Comparison of ENCODE assay signal across 14 mouse cellular contexts in genomic region chr7:135802598-135803121, GRCm38 (mm10).
DNase-seq lines count a peak whose midpoint lies in the region; ATAC-seq and TF ChIP-seq lines count a peak whose summit lies in the region.
"Had no signal": no experiment of that assay in that cellular context is flagged by ENCODE, and none has a peak within 500 bp of the region (broad histone marks: within the 10 kb centered on the region; RNA-seq: fewer than 3 reads in every experiment).

No protein-coding gene starts in this region.

- H3K4me2 ChIP-seq in kidney, embryonic 16.5 days (replicated peaks; ENCODE audit: low read depth, low read length), result no peak overlapping the region

- no peaks in the 10 kb centered on the region for H3K79me2 ChIP-seq in heart, adult 2 months (replicated peaks; ENCODE audit: control insufficient read depth, insufficient read depth, low read length)

- H3K27me3 ChIP-seq in heart, adult 2 months (ENCODE audit: control insufficient read depth, insufficient read depth, low read length), result no peaks in the 10 kb centered on the region
- H3K27me3 ChIP-seq in kidney, embryonic 16.5 days (ENCODE audit: insufficient read depth, low read length), result no peaks in the 10 kb centered on the region
- H3K27me3 ChIP-seq: Patski had no signal

- no peak for TF ChIP-seq POLR2A in heart, adult 2 months (IDR thresholded peaks at IDR 0.05; ENCODE audit: insufficient read depth, low read depth, low read length)

- intact Hi-C loops in gastrocnemius, postnatal 14 days (cut with DNase I; ENCODE audit: low total_unique reads), result no loop called here
- intact Hi-C loops in gastrocnemius, adult 2 months (cut with DNase I), result no loop called here
- intact Hi-C loops in heart, adult 2 months (cut with DNase I), result no loop called here

- no peak overlapping the region for H3K9ac ChIP-seq in heart, adult 2 months (ENCODE audit: low read depth, low read length)
- no peak overlapping the region for H3K9ac ChIP-seq in kidney, embryonic 16.5 days (replicated peaks; ENCODE audit: low read length)

- no peaks in the 10 kb centered on the region for H3K9me3 ChIP-seq in kidney, embryonic 16.5 days (ENCODE audit: low read length)

- no peak for TF ChIP-seq CTCF in gastrocnemius, adult 2 months (IDR thresholded peaks at IDR 0.05)
- no peak for TF ChIP-seq CTCF in heart, adult 2 months (IDR thresholded peaks at IDR 0.05)

- no peaks in the 10 kb centered on the region for H3K36me3 ChIP-seq in heart, adult 2 months (ENCODE audit: control insufficient read depth, insufficient read depth, low read length)
- H3K36me3 ChIP-seq in kidney, embryonic 16.5 days (ENCODE audit: insufficient read depth, low read length), result no peaks in the 10 kb centered on the region

- no peak overlapping the region for H3K27ac ChIP-seq in gastrocnemius, adult 2 months
- H3K27ac ChIP-seq in heart, adult 2 months, result peak overlapping the region; percentile 51
- H3K27ac ChIP-seq in kidney, embryonic 16.5 days (ENCODE audit: low read length), result no peak overlapping the region

- ATAC-seq in erythroid progenitor cell, adult 5-6 weeks (replicated peaks; ENCODE audit: low FRiP score, poor library complexity, severe bottlenecking), result no peak
- ATAC-seq in kidney, embryonic 16.5 days (ENCODE audit: low FRiP score, low TSS enrichment), result no peak
- ATAC-seq: Patski had no signal

- H3K4me3 ChIP-seq in gastrocnemius, adult 2 months, result no peak overlapping the region
- no peak overlapping the region for H3K4me3 ChIP-seq in heart, adult 2 months
- no peak overlapping the region for H3K4me3 ChIP-seq in kidney, embryonic 16.5 days (ENCODE audit: low read length)
- H3K4me3 ChIP-seq: erythroblast, embryonic 14.5 days; myocyte had no signal

- TF ChIP-seq EP300 in heart, adult 2 months (IDR thresholded peaks at IDR 0.05; ENCODE audit: insufficient read depth, low read depth, low read length), result peak; percentile 41; the same call in 1 of the 2 replicates

- peak; percentile 16 for DNase-seq in gastrocnemius, postnatal 14 days
- DNase-seq in gastrocnemius, adult 2 months, result no peak
- DNase-seq in brain, adult 2 months (ENCODE audit: low read depth, low spot score), result peak; percentile 8
- peak; percentile 42 to 75 for DNase-seq in heart, adult 2 months
- DNase-seq in layer of hippocampus, adult 9-11 months, result peak; percentile 37
- DNase-seq in kidney, postnatal 25 days, result no peak
- DNase-seq: kidney, postnatal 10 days; lung, postnatal 36 days; retina, postnatal 1 day had no signal

- WGBS in heart, adult 2 months, result 60% methylated on average over 15 of the region's 15 CpGs
- WGBS in kidney, embryonic 16.5 days, result 82% methylated on average over 15 of the region's 15 CpGs

- no peaks in the 10 kb centered on the region; the same call in 1 of the 2 replicates for H3K4me1 ChIP-seq in heart, adult 2 months (ENCODE audit: control insufficient read depth, insufficient read depth, low read length)
- H3K4me1 ChIP-seq in kidney, embryonic 16.5 days (ENCODE audit: insufficient read depth, low read length), result no peaks in the 10 kb centered on the region; the same call in 1 of the 2 replicates

Comparison
In these comparisons a context has a peak if more than half of its experiments do, and no peak if none do; other contexts are left out.
1. DNase-seq: peak in gastrocnemius, postnatal 14 days (single experiment), brain, adult 2 months (single experiment), heart, adult 2 months (2 of 2) and layer of hippocampus, adult 9-11 months (single experiment); none in gastrocnemius, adult 2 months (single experiment) and kidney, postnatal 25 days (0 of 2).